ENCODE assay signal across 9 mouse cellular contexts in the genomic region with DNA sequence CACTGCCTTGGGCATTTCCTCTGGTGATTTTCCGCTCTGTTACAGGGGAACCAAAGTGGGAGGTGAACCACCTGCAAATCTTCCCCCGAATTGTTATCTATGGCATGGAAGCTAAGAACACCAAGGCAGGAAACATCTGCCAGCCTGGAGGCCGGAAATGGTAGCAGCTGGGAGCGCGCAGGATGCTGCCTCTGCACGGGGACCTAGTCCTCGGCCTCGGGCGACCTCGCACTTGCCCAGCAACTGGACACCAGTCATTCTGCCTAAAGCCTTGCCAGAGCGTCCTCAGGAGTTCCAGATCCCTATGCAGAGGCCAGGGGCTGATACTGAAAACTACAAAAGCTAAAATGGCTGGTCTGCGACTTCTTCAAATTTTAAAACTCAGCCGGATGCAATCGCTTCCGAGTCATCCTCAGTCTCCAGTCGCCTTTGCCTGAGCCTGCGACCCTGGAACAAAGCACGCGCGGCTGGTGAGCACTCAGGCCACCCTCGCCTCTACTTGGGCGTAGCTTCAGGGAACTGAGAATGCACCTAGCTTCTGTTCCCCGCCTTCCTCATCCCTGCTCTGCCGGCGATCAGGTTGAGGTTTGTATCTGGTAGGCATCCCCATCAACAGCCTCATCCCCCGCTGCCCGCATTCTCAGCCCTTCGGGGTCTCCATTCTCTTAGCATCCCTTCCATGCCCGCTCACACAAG. TPM values are rescaled to one million over a fixed set of nuclear protein-coding genes. Genes with fewer than 3 reads are reported as not detected.
A peak's percentile ranks its signal among the peaks of the same experiment; 100 is the strongest.
DNase-seq lines count a peak whose midpoint lies in the region; ATAC-seq lines count a peak whose summit lies in the region.
"Had no signal": no experiment of that assay in that cellular context is flagged by ENCODE, and none has a peak within 500 bp of the region (broad histone marks: within the 10 kb centered on the region; RNA-seq: fewer than 3 reads in every experiment).

No protein-coding gene starts in this region.

- peaks cover 20% of the 10 kb centered on the region for H3K4me1 ChIP-seq in heart, embryonic 10.5 days
- peaks cover 18% of the 10 kb centered on the region for H3K4me1 ChIP-seq in embryonic facial prominence, embryonic 15.5 days
- peaks cover 27% of the 10 kb centered on the region for H3K4me1 ChIP-seq in hindbrain, embryonic 13.5 days (replicated peaks)
- H3K4me1 ChIP-seq in limb, embryonic 12.5 days (replicated peaks) = peaks cover 23% of the 10 kb centered on the region
- H3K4me1 ChIP-seq in neural tube, embryonic 15.5 days = peaks cover 16% of the 10 kb centered on the region

- no peak overlapping the region for H3K9ac ChIP-seq in embryonic facial prominence, embryonic 15.5 days
- H3K9ac ChIP-seq in hindbrain, embryonic 13.5 days = peak overlapping the region; percentile 85
- H3K9ac ChIP-seq in limb, embryonic 12.5 days (replicated peaks) = peak overlapping the region; percentile 44
- peak overlapping the region; percentile 80 for H3K9ac ChIP-seq in neural tube, embryonic 15.5 days (replicated peaks)

- no peaks in the 10 kb centered on the region for H3K9me3 ChIP-seq in heart, embryonic 10.5 days
- no peaks in the 10 kb centered on the region for H3K9me3 ChIP-seq in embryonic facial prominence, embryonic 15.5 days (replicated peaks)
- H3K9me3 ChIP-seq in hindbrain, embryonic 13.5 days = no peaks in the 10 kb centered on the region
- no peaks in the 10 kb centered on the region for H3K9me3 ChIP-seq in limb, embryonic 12.5 days
- no peaks in the 10 kb centered on the region for H3K9me3 ChIP-seq in neural tube, embryonic 15.5 days (replicated peaks)
- H3K9me3 ChIP-seq: G1E had no signal

- peak overlapping the region; percentile 53 for H3K4me2 ChIP-seq in embryonic facial prominence, embryonic 15.5 days (replicated peaks)
- H3K4me2 ChIP-seq in hindbrain, embryonic 13.5 days = peak overlapping the region; percentile 70
- peak overlapping the region; percentile 94 for H3K4me2 ChIP-seq in limb, embryonic 12.5 days
- peak overlapping the region; percentile 61 for H3K4me2 ChIP-seq in neural tube, embryonic 15.5 days

- WGBS in heart, embryonic 10.5 days = 3% methylated on average over 29 of the region's 29 CpGs
- 4% methylated on average over 29 of the region's 29 CpGs for WGBS in embryonic facial prominence, embryonic 15.5 days
- 2% methylated on average over 29 of the region's 29 CpGs for WGBS in hindbrain, embryonic 13.5 days
- WGBS in limb, embryonic 12.5 days = 2% methylated on average over 29 of the region's 29 CpGs
- WGBS in neural tube, embryonic 15.5 days = 1% methylated on average over 29 of the region's 29 CpGs

- H3K27ac ChIP-seq in heart, embryonic 10.5 days = no peak overlapping the region
- no peak overlapping the region for H3K27ac ChIP-seq in embryonic facial prominence, embryonic 15.5 days (replicated peaks)
- H3K27ac ChIP-seq in hindbrain, embryonic 13.5 days = peak overlapping the region; percentile 96
- H3K27ac ChIP-seq in limb, embryonic 12.5 days = no peak overlapping the region
- H3K27ac ChIP-seq in neural tube, embryonic 15.5 days (replicated peaks) = peak overlapping the region; percentile 96

- no peak; the same call in 1 of the 2 replicates for ATAC-seq in embryonic facial prominence, embryonic 15.5 days (ENCODE audit: insufficient number of reproducible peaks, low FRiP score, low TSS enrichment, low read depth)
- ATAC-seq in hindbrain, embryonic 13.5 days (ENCODE audit: low FRiP score) = peak; percentile 4
- no peak for ATAC-seq in limb, embryonic 12.5 days (ENCODE audit: insufficient number of reproducible peaks, insufficient read depth, low FRiP score, low TSS enrichment, low read depth)
- peak; percentile 11 for ATAC-seq in neural tube, embryonic 15.5 days (ENCODE audit: low FRiP score)
- ATAC-seq in activated CD4-positive, CD25-positive, alpha-beta regulatory T cell, adult 4 months = no peak

- DNase-seq in heart, embryonic 10.5 days (ENCODE audit: low spot score) = peak; percentile 75
- no peak for DNase-seq in heart, adult 9 months (ENCODE audit: low spot score in 2 of 2)
- DNase-seq in adrenal gland, postnatal 10 days = peak; percentile 16

- peak overlapping the region; percentile 55 for H3K4me3 ChIP-seq in heart, embryonic 10.5 days
- peak overlapping the region; percentile 34 for H3K4me3 ChIP-seq in embryonic facial prominence, embryonic 15.5 days (replicated peaks)
- H3K4me3 ChIP-seq in hindbrain, embryonic 13.5 days = peak overlapping the region; percentile 75
- peak overlapping the region; percentile 47 for H3K4me3 ChIP-seq in limb, embryonic 12.5 days (replicated peaks)
- peak overlapping the region; percentile 57 for H3K4me3 ChIP-seq in neural tube, embryonic 15.5 days (replicated peaks)

- H3K27me3 ChIP-seq in heart, embryonic 10.5 days (ENCODE audit: insufficient read depth, poor library complexity, severe bottlenecking) = peaks cover 37% of the 10 kb centered on the region
- peaks cover 29% of the 10 kb centered on the region for H3K27me3 ChIP-seq in embryonic facial prominence, embryonic 15.5 days
- no peaks in the 10 kb centered on the region for H3K27me3 ChIP-seq in hindbrain, embryonic 13.5 days
- H3K27me3 ChIP-seq in limb, embryonic 12.5 days = peaks cover 29% of the 10 kb centered on the region
- no peaks in the 10 kb centered on the region for H3K27me3 ChIP-seq in neural tube, embryonic 15.5 days (replicated peaks)

- no peaks in the 10 kb centered on the region for H3K36me3 ChIP-seq in heart, embryonic 10.5 days
- H3K36me3 ChIP-seq in embryonic facial prominence, embryonic 15.5 days = no peaks in the 10 kb centered on the region
- H3K36me3 ChIP-seq in hindbrain, embryonic 13.5 days = no peaks in the 10 kb centered on the region
- no peaks in the 10 kb centered on the region for H3K36me3 ChIP-seq in limb, embryonic 12.5 days
- no peaks in the 10 kb centered on the region for H3K36me3 ChIP-seq in neural tube, embryonic 15.5 days
- H3K36me3 ChIP-seq: G1E had no signal

RNA-seq across cellular contexts. Expression of gene Gria2, which starts 2.2 kb away (rescaled TPM):
- polyA plus RNA-seq in heart, embryonic 10.5 days (2016; fragmentation: Nextera tagmentation; extraction: Ambion mirVana) = 0.17 and 0.35 TPM in 2 replicates
- total RNA-seq in adrenal gland, postnatal 10 days (2021) = 10 to 100 TPM in 1 of 2 experiments, 1 to 10 TPM in 1; 8.5 to 11.5 TPM
- polyA plus RNA-seq in embryonic facial prominence, embryonic 15.5 days (2015; fragmentation: Nextera tagmentation; extraction: Ambion mirVana) = 1.6 and 1.8 TPM in 2 replicates
- 129 and 130 TPM in 2 replicates for polyA plus RNA-seq in hindbrain, embryonic 13.5 days (2015; fragmentation: Nextera tagmentation; extraction: Ambion mirVana)
- 2.9 and 3.5 TPM in 2 replicates for polyA plus RNA-seq in limb, embryonic 12.5 days (2016; fragmentation: Nextera tagmentation; extraction: Ambion mirVana)
- 181 and 211 TPM in 2 replicates for polyA plus RNA-seq in neural tube, embryonic 15.5 days (2015; fragmentation: Nextera tagmentation; extraction: Ambion mirVana)
- polyA plus RNA-seq in activated CD4-positive, CD25-positive, alpha-beta regulatory T cell, adult 4 months (2017; shearing (Covaris generic)) = under 1 TPM in 1 of 2 experiments, not detected in 1; 0.09 TPM
- polyA plus RNA-seq: G1E had no signal

Comparison
In these comparisons a context has a peak if more than half of its experiments do, and no peak if none do; other contexts are left out.
1. DNase-seq: peak in heart, embryonic 10.5 days (single experiment) and adrenal gland, postnatal 10 days (single experiment); none in heart, adult 9 months (0 of 2).
2. H3K27ac ChIP-seq: peak in hindbrain, embryonic 13.5 days (single experiment) and neural tube, embryonic 15.5 days (single experiment); none in heart, embryonic 10.5 days (single experiment), embryonic facial prominence, embryonic 15.5 days (single experiment) and limb, embryonic 12.5 days (single experiment).
3. ATAC-seq: peak in hindbrain, embryonic 13.5 days (single experiment) and neural tube, embryonic 15.5 days (single experiment); none in embryonic facial prominence, embryonic 15.5 days (single experiment), limb, embryonic 12.5 days (single experiment) and activated CD4-positive, CD25-positive, alpha-beta regulatory T cell, adult 4 months (single experiment).
4. RNA of gene Gria2, which starts 2.2 kb away (polyA plus RNA-seq): 181 to 211 TPM in neural tube, embryonic 15.5 days and 129 to 130 TPM in hindbrain, embryonic 13.5 days; 2.9 to 3.5 TPM in limb, embryonic 12.5 days, 1.6 to 1.8 TPM in embryonic facial prominence, embryonic 15.5 days, 0.17 to 0.35 TPM in heart, embryonic 10.5 days and 0.09 TPM in activated CD4-positive, CD25-positive, alpha-beta regulatory T cell, adult 4 months; every median in the first group is over 10 times any median in the second.
5. Peak in every context shown above with its lines, with median percentiles within 50 percentile points of each other: H3K4me3 ChIP-seq and H3K4me2 ChIP-seq.